Mouse (Mus musculus): ENCODE measurements at regions not wholly inside any gene's neighbourhood (a gene's known extent, or its start where the extent isn't known, plus 50 kb on each side); places are given as distances from the start of the nearest gene placed in this dataset.
"Not testable (repeated sequence)": the region's sequence is repeated elsewhere in the genome, so short reads cannot be mapped to it uniquely, and the experiment has no call there.

DNA sequence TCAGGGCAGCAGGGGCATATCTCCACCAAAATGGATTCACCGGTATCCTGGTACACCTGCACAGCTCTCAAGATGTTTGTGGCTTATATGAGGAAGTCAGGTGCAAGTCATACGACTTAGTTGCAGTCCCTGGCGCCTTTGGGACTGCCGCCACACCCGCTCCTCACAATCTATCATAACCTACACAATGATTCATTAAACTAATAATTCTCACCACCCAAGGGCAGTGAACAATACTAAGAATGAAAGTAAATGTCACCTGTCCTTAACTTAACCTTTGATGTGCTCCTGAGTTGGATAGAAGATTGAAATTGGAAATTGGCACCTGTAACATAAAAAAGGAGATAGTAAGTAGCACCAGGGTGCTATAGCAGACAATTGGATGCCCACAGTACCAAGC is 315.1 kb upstream of the St6gal2 start:
- TF ChIP-seq CTCF (conservative IDR thresholded peaks at IDR 0.05 in 1 of 2, IDR thresholded peaks at IDR 0.05 in 1 of 2; ENCODE audit: low read depth in 2 of 2, low read length in 2 of 2); POLR2AphosphoS2 (IDR thresholded peaks at IDR 0.05; ENCODE audit: low read depth, low read length); MAZ (IDR thresholded peaks at IDR 0.05; ENCODE audit: low read depth, low read length); NELFE (IDR thresholded peaks at IDR 0.05; ENCODE audit: low read depth, low read length): not testable (repeated sequence)
